In the genomic region with DNA sequence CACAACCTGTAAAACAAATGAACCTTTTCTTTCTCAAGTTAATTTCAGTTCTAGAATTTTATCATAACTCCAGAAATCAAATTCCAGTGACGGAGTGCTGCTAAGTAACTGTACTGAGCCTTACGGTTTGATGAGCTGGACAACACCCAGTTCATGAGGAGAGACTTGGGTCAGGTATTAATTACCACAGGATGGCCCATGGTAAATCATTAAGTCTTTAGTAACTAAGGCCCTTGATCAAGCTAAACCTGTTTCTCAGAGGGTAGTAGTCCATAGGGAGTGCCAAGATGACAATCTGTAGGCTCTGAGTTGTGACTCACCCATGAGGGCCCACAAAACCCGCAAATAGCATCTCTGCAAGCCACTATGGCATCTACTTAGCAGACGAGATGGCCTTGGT, we compare ENCODE assay signal across 18 mouse cellular contexts.
"Had no signal": no experiment of that assay in that cellular context is flagged by ENCODE, and none has a peak within 500 bp of the region (broad histone marks: within the 10 kb centered on the region; RNA-seq: fewer than 3 reads in every experiment).

No protein-coding gene starts in this region.

- H3K4me3 ChIP-seq: midbrain, embryonic 10.5 days; myocyte; neural tube, embryonic 13.5 days; neural tube, embryonic 15.5 days had no signal

- H3K9ac ChIP-seq: lung, embryonic 14.5 days; neural tube, embryonic 13.5 days; neural tube, embryonic 15.5 days had no signal

- ATAC-seq: midbrain, embryonic 16.5 days had no signal

- H3K27me3 ChIP-seq: neural tube, embryonic 13.5 days; neural tube, embryonic 15.5 days had no signal

- H3K4me2 ChIP-seq: lung, embryonic 14.5 days; neural tube, embryonic 13.5 days; neural tube, embryonic 15.5 days had no signal

- H3K9me3 ChIP-seq: midbrain, embryonic 10.5 days; neural tube, embryonic 13.5 days; neural tube, embryonic 15.5 days had no signal

- H3K36me3 ChIP-seq: midbrain, embryonic 10.5 days; neural tube, embryonic 13.5 days; neural tube, embryonic 15.5 days had no signal

- DNase-seq: lung, adult 18-20 months; lung, embryonic 14.5 days; lung, postnatal 10 days; lung, postnatal 4 days; midbrain, embryonic 14.5 days; retina, postnatal 1 day; right cerebral cortex, adult 18-20 months; right cerebral cortex, postnatal 25 days; right cerebral cortex, postnatal 4 days; spleen, adult 18-20 months; thymus, adult 18-20 months; thymus, postnatal 14 days; thymus, postnatal 36 days had no signal

- H3K27ac ChIP-seq: midbrain, embryonic 10.5 days; neural tube, embryonic 13.5 days; neural tube, embryonic 15.5 days had no signal

- H3K4me1 ChIP-seq: neural tube, embryonic 13.5 days had no signal
